Mouse (Mus musculus) bone marrow, adult 2 months (tissue): ENCODE measurements at regions not wholly inside any gene's neighbourhood (a gene's known extent, or its start where the extent isn't known, plus 50 kb on each side); places are given as distances from the start of the nearest gene placed in this dataset.

Source experiments
- H3K27ac ChIP-seq: fragments of 200-500 bp; 2 replicates; pipeline ENCODE4 v1.5.1; 2012; ENCODE audit warnings: low read depth, mild to moderate bottlenecking, control low read depth, inconsistent platforms, low read length; ENCODE audit not compliant: control insufficient read depth, poor library complexity, insufficient read depth
- H3K4me1 ChIP-seq: fragments of 200-500 bp; 2 replicates; pipeline ENCODE4 v1.6.1; 2011; ENCODE audit warnings: low read length; ENCODE audit not compliant: control insufficient read depth, insufficient read depth
- H3K4me3 ChIP-seq: fragments of 200-500 bp; replicated peaks from 2 replicates; pipeline ENCODE3; 2011; ENCODE audit warnings: mild to moderate bottlenecking, low read depth, low read length, control low read depth; ENCODE audit not compliant: control insufficient read depth
- CTCF ChIP-seq: fragments of 200-500 bp; IDR thresholded peaks from 2 replicates; pipeline ENCODE4 v1.5.1; 2011; ENCODE audit warnings: low read length, control low read depth; ENCODE audit not compliant: control insufficient read depth, insufficient read depth
- POLR2A ChIP-seq: fragments of 200-500 bp; IDR thresholded peaks from 2 replicates; pipeline ENCODE4 v1.6.1; 2011; ENCODE audit warnings: low read depth, mild to moderate bottlenecking, control low read depth, low read length, borderline replicate concordance; ENCODE audit not compliant: control insufficient read depth
- WGBS: fragments of 180-500 bp; shearing (Covaris S2); methylation state at CpG from one replicate; pipeline ENCODE4 v1.1.7; 2018; 5-methylcytosine and 5-hydroxymethylcytosine counted together

DNA sequence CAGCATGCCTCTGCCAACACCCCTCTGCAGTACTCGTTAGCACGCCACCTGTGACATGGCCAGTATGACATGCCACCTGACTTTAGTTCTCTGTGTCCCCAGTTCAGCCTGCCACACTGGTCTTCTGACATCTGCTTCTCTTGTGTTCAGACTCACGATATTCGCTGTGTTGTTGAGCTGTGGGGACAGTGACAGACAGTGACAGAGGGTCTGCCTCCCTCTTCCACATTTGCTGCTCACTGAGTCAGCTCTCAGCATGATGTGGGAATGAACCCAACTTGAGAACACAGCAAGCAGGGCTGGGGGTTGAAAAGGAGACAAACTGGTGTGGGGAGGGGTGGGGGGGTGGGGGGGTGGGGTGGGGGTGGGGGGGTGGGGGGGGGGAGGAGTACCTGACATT lies 91.0 kb downstream of the Fam43a start:
- 77% methylated on average over 4 of the region's 4 CpGs for WGBS
- Histone ChIP-seq H3K4me3 (no peak overlapping the region), H3K27ac (no peak overlapping the region), H3K4me1 (no peaks in the 10 kb centered on the region)
- TF ChIP-seq CTCF (no peak), POLR2A (no peak)

DNA sequence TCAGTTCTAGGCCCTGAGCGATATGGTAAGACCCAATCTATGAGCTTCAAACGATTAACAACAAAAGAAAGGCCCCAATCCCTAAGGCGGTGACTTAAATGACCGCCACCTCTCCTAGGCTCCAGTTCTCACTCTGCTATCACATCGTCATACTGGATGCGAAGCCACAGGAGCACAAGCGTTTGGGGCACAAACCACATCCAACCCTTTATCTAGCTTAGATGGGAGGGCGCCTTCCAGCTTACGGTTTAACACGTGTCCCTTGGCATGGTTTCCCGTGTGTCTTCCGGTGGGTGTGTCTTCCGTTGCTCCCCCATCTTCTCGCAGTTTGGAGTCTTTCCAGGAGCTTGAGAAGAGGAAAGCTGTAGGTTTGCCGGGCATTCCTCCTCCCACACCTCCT lies 92.4 kb downstream of the Fam43a start:
- H3K27ac ChIP-seq: no peak overlapping the region
- TF ChIP-seq POLR2A: no peak
- TF ChIP-seq CTCF: no peak
- no peak overlapping the region for H3K4me3 ChIP-seq
- WGBS: 81% methylated on average over 15 of the region's 15 CpGs
- H3K4me1 ChIP-seq: no peaks in the 10 kb centered on the region

DNA sequence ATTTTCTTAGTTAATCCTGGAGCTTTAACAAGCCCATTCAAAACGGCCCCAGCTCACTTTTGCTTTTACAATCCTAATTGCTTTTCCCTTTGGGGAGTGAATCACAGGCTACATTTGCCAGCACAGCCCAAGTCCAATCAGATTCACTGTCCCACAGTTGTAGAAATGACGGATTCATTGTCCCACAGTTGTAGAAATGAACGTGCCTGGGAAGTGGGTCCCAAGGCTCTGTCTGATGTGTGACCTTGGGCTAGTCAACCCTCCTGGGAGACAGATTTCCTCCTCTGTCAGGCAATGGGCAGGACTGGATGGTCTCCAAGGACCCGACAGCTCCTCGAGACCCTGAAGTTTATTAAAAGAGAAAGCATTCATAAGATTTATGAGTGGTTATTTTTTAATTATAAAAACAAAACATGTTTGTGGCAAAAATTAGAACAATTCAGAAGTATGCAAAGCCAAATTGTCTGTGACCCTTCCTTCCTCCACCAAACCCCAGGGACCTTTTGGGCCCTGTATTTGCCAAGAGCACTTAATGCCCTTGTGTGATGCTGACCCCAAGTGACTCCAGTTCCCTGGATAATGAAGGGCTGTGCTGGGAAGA lies 93.1 kb downstream of the Fam43a start:
- TF ChIP-seq CTCF: no peak
- TF ChIP-seq POLR2A: no peak
- 65% methylated on average over 5 of the region's 5 CpGs for WGBS
- no peak overlapping the region for H3K4me3 ChIP-seq
- no peak overlapping the region for H3K27ac ChIP-seq
- H3K4me1 ChIP-seq: no peaks in the 10 kb centered on the region

DNA sequence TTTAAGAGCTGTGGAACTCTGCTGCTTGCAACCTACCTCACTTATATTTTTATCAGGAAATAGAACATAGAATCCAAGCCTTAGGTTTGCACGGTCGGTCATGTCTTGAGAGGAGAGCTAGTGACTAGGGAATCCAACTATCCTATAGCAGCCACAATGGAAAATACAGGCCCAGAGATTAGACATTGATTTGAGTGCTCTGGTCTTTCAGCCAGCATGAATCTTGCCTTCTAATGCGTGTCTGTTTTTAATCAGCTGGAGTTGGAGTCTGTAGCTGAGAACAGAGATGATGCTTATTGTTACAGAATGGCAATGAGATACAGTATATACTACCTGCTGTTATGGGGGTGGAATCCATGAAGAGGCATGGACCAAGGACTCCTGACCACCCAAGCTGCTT lies 93.7 kb downstream of the Fam43a start:
- Histone ChIP-seq H3K4me1 (no peaks in the 10 kb centered on the region), H3K27ac (no peak overlapping the region), H3K4me3 (no peak overlapping the region)
- 83% methylated on average over 3 of the region's 3 CpGs for WGBS
- TF ChIP-seq CTCF: no peak
- TF ChIP-seq POLR2A: no peak

DNA sequence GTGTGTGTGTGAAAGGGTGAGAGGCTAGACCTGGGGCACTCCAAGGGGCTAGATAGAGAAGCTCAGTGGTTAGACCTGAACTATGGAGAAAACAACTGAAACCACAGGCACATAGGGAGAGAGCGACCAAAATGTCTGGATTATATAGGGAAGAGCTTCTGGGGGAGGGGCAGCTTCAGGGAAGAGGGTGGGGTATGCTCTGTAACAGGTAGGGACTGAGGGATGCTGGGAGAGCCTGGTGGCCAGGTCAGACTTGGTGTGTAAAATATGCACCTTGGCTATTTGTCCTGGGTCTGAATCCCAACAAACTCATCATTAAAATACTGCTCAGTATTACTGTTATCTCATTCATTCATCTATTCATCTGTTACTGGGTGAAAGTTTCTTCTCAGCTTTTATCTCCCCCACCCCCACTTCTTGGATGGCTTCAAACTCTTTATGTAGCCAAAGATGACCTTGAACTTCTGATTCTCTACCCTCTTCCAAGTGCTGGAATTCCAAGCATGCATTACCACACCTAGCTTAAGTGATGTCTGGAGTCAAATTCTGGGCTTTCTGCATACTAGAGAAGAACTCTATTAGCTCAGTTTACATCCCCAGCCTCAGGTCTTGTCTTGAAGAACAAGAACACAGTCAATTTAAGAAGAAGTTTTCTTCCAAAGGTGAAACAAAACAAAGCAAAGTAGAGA lies 94.5 kb downstream of the Fam43a start:
- H3K27ac ChIP-seq: no peak overlapping the region
- H3K4me3 ChIP-seq: no peak overlapping the region
- H3K4me1 ChIP-seq: no peaks in the 10 kb centered on the region
- 95% methylated on average over 1 of the region's 1 CpGs for WGBS
- TF ChIP-seq CTCF (no peak), POLR2A (no peak)

DNA sequence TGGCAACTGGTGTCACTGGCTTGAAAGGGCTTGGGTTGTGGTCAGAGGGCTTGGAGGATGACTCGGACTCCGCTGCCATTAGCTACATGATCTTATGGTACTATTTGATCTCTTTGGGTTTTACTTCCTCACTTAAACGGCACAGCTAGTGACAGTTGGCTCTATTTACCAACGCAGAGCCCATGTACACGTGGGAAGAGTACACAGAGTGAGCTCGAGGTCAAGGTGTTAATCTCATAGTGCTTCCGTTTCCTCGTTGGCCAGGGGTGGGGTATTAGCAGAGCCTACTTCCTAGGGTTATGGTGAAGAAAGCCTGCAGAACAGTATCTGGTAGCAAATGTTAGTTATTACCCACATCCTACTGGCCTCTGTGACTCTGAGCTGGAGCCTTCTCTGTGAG lies 96.2 kb downstream of the Fam43a start:
- H3K4me3 ChIP-seq: no peak overlapping the region
- no peak overlapping the region for H3K27ac ChIP-seq
- no peaks in the 10 kb centered on the region for H3K4me1 ChIP-seq
- no peak for TF ChIP-seq POLR2A
- TF ChIP-seq CTCF: no peak
- 46% methylated on average over 8 of the region's 8 CpGs for WGBS

DNA sequence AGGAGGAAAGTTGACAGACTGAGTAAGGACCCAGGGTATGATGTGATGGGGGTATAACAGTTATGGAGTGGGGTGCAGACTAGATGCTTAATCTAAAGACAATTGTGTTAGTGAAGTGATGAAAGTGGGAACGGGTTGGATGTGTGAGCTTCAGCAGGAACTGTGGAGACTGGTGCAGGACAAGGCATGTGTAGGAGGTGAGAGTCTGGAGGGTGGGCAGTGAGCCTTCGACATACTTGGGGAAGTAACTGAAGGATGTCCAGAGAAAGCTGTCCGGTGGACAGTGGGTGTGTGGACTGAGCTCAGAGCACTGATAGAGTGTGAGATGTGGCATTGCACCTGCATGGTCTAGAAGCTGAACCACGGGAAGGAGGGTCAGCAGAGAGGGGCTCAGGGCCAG lies 97.7 kb downstream of the Fam43a start:
- H3K27ac ChIP-seq: no peak overlapping the region
- TF ChIP-seq POLR2A: no peak
- no peak for TF ChIP-seq CTCF
- H3K4me1 ChIP-seq: no peaks in the 10 kb centered on the region
- WGBS: 76% methylated on average over 4 of the region's 4 CpGs
- H3K4me3 ChIP-seq: no peak overlapping the region

DNA sequence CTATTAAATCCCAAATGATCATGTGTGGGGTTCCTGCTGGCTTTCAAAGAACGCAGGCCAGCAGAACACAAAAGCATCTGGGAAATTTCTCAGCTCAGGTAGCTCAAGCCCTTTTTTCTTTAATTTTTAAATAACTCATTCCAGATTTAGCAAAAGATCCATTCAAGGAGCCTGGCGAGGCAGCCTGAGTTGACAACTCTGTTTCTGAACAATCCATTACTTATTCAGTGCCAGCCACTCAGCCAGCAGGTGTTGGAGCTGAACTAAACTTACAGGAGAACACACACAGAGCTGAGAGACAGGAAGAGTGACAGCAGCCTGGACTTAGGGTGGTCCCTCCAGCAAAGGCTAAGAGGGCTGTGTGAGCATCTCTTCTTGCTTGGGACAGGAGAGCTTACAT lies 98.3 kb downstream of the Fam43a start:
- no peak overlapping the region for H3K4me3 ChIP-seq
- WGBS: 76% methylated on average over 2 of the region's 2 CpGs
- TF ChIP-seq CTCF (no peak), POLR2A (no peak)
- no peak overlapping the region for H3K27ac ChIP-seq
- H3K4me1 ChIP-seq: no peaks in the 10 kb centered on the region

DNA sequence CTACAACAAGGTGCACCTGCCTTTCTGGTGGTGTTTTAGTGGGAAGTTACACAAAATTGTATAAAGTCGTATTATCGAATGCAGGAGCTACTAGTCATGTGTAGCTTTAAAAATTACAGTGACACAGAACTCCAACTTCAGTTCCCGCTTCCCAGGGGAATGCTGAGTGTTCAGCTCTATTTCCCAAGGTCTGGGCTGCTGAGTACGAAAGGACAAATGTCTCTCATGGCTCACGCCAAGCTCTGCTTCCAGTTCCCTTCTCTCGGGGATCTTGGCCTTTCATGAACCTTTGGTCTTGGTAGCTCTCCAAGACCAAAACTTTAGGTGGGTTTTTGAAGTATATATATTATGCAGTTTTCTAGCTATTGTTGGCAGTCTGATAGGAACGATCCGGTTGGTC lies 104.3 kb downstream of the Fam43a start:
- 79% methylated on average over 8 of the region's 8 CpGs for WGBS
- Histone ChIP-seq H3K4me3 (no peak overlapping the region), H3K4me1 (no peaks in the 10 kb centered on the region), H3K27ac (no peak overlapping the region)
- TF ChIP-seq POLR2A (no peak), CTCF (no peak)
